In genomic region chr1:167289567-167290262, GRCm38 (mm10) we compare ENCODE assay signal across 9 mouse cellular contexts. TPM values are rescaled to one million over a fixed set of nuclear protein-coding genes. Genes with fewer than 3 reads are reported as not detected.
DNase-seq lines count a peak whose midpoint lies in the region; ATAC-seq and TF ChIP-seq lines count a peak whose summit lies in the region.
"Had no signal": no experiment of that assay in that cellular context is flagged by ENCODE, and none has a peak within 500 bp of the region (broad histone marks: within the 10 kb centered on the region; RNA-seq: fewer than 3 reads in every experiment).

No protein-coding gene starts in this region.

- H3K4me3 ChIP-seq in liver, embryonic 11.5 days (ENCODE audit: low read depth, low read length), result no peak overlapping the region
- H3K4me3 ChIP-seq in embryonic facial prominence, embryonic 11.5 days (ENCODE audit: low read depth, low read length), result no peak overlapping the region
- no peak overlapping the region for H3K4me3 ChIP-seq in limb, embryonic 11.5 days (ENCODE audit: low read depth, low read length)
- H3K4me3 ChIP-seq in intestine, postnatal 0 days (ENCODE audit: low read depth, low read length), result no peak overlapping the region

- H3K9me3 ChIP-seq in liver, embryonic 11.5 days (ENCODE audit: control insufficient read depth, low read length), result no peaks in the 10 kb centered on the region
- H3K9me3 ChIP-seq in embryonic facial prominence, embryonic 11.5 days (replicated peaks; ENCODE audit: control insufficient read depth, low read length), result no peaks in the 10 kb centered on the region
- H3K9me3 ChIP-seq in limb, embryonic 11.5 days (ENCODE audit: control insufficient read depth, low read length), result no peaks in the 10 kb centered on the region
- no peaks in the 10 kb centered on the region for H3K9me3 ChIP-seq in intestine, postnatal 0 days (ENCODE audit: control insufficient read depth)

- H3K27ac ChIP-seq in liver, embryonic 11.5 days (ENCODE audit: low read depth, low read length), result no peak overlapping the region
- no peak overlapping the region for H3K27ac ChIP-seq in embryonic facial prominence, embryonic 11.5 days (replicated peaks; ENCODE audit: low read depth, low read length)
- no peak overlapping the region for H3K27ac ChIP-seq in limb, embryonic 11.5 days (replicated peaks; ENCODE audit: low read depth, low read length)
- no peak overlapping the region for H3K27ac ChIP-seq in intestine, postnatal 0 days (ENCODE audit: low read depth, low read length)

- H3K4me1 ChIP-seq in liver, embryonic 11.5 days (replicated peaks; ENCODE audit: control insufficient read depth, insufficient read depth, low read length), result peaks cover 33% of the 10 kb centered on the region
- no peaks in the 10 kb centered on the region for H3K4me1 ChIP-seq in embryonic facial prominence, embryonic 11.5 days (ENCODE audit: control insufficient read depth, insufficient read depth, low read length)
- peaks cover 13% of the 10 kb centered on the region for H3K4me1 ChIP-seq in limb, embryonic 11.5 days (ENCODE audit: control insufficient read depth, insufficient read depth, low read length)
- no peaks in the 10 kb centered on the region for H3K4me1 ChIP-seq in intestine, postnatal 0 days (replicated peaks; ENCODE audit: control insufficient read depth, insufficient read depth, low read length)

- 0 out of 2 replicates have a peak, but pooled peaks cover 7% of the 10 kb centered on the region for H3K27me3 ChIP-seq in liver, embryonic 11.5 days (replicated peaks; ENCODE audit: control insufficient read depth, insufficient read depth, low read length)
- H3K27me3 ChIP-seq in embryonic facial prominence, embryonic 11.5 days (ENCODE audit: control insufficient read depth, insufficient read depth, low read length), result no peaks in the 10 kb centered on the region
- H3K27me3 ChIP-seq in limb, embryonic 11.5 days (ENCODE audit: control insufficient read depth, insufficient read depth, low read length), result no peaks in the 10 kb centered on the region
- peaks cover 27% of the 10 kb centered on the region for H3K27me3 ChIP-seq in intestine, postnatal 0 days (replicated peaks; ENCODE audit: control insufficient read depth, insufficient read depth, low read length)

- no peak for TF ChIP-seq CTCF in intestine, postnatal 0 days (IDR thresholded peaks at IDR 0.05; ENCODE audit: low read depth)

- no peaks in the 10 kb centered on the region for H3K36me3 ChIP-seq in liver, embryonic 11.5 days (ENCODE audit: control insufficient read depth, insufficient read depth, low read length)
- H3K36me3 ChIP-seq in embryonic facial prominence, embryonic 11.5 days (replicated peaks; ENCODE audit: control insufficient read depth, insufficient read depth, low read depth, low read length), result no peaks in the 10 kb centered on the region
- H3K36me3 ChIP-seq in limb, embryonic 11.5 days (ENCODE audit: control insufficient read depth, insufficient read depth, low read length), result no peaks in the 10 kb centered on the region
- no peaks in the 10 kb centered on the region for H3K36me3 ChIP-seq in intestine, postnatal 0 days (ENCODE audit: control insufficient read depth, insufficient read depth)

- no peak for ATAC-seq in liver, embryonic 11.5 days (replicated peaks; ENCODE audit: low FRiP score)
- ATAC-seq in embryonic facial prominence, embryonic 11.5 days (replicated peaks; ENCODE audit: insufficient number of reproducible peaks, low FRiP score, low TSS enrichment, low read depth), result peak; percentile 46; the same call in 1 of the 2 replicates
- no peak for ATAC-seq in limb, embryonic 11.5 days (ENCODE audit: insufficient number of reproducible peaks, low FRiP score, low TSS enrichment, low read depth)
- ATAC-seq in intestine, postnatal 0 days, result no peak

- peak; percentile 44 for DNase-seq in liver
- no peak for DNase-seq in liver, embryonic 11.5 days (ENCODE audit: low spot score)
- DNase-seq in embryonic facial prominence, embryonic 11.5 days (ENCODE audit: low spot score), result peak; percentile 64
- peak; percentile 55 for DNase-seq in limb, embryonic 11.5 days (ENCODE audit: low spot score)
- DNase-seq in retina, embryonic 14.5 days (ENCODE audit: low spot score), result peak; percentile 74
- no peak for DNase-seq in spleen, postnatal 36 days (ENCODE audit: low spot score in 2 of 2)
- no peak for DNase-seq in layer of hippocampus, postnatal 36 days
- DNase-seq: left cerebral cortex, postnatal 4 days had no signal

- WGBS in liver, embryonic 11.5 days, result 16% methylated on average over 11 of the region's 11 CpGs
- 5% methylated on average over 11 of the region's 11 CpGs for WGBS in embryonic facial prominence, embryonic 11.5 days
- 8% methylated on average over 11 of the region's 11 CpGs for WGBS in limb, embryonic 11.5 days
- 12% methylated on average over 11 of the region's 11 CpGs for WGBS in intestine, postnatal 0 days

- no peak overlapping the region for H3K9ac ChIP-seq in liver, embryonic 11.5 days (ENCODE audit: low read depth, low read length)
- 0 out of 2 replicates have a peak overlapping the region, but pooled peaks have one; percentile 3 for H3K9ac ChIP-seq in embryonic facial prominence, embryonic 11.5 days (replicated peaks; ENCODE audit: low read length)
- H3K9ac ChIP-seq in limb, embryonic 11.5 days (ENCODE audit: low read length), result no peak overlapping the region
- H3K9ac ChIP-seq in intestine, postnatal 0 days (ENCODE audit: low read depth, low read length), result no peak overlapping the region

- no peak overlapping the region; the same call in 1 of the 2 replicates for H3K4me2 ChIP-seq in liver, embryonic 11.5 days
- no peak overlapping the region for H3K4me2 ChIP-seq in embryonic facial prominence, embryonic 11.5 days (ENCODE audit: low read depth, low read length)
- peak overlapping the region; percentile 7; the same call in 1 of the 2 replicates for H3K4me2 ChIP-seq in limb, embryonic 11.5 days (ENCODE audit: low read depth, severe bottlenecking)
- H3K4me2 ChIP-seq in intestine, postnatal 0 days (replicated peaks; ENCODE audit: low read depth), result no peak overlapping the region

RNA-seq across cellular contexts. Expression of gene Uck2, which starts 4.6 kb away (rescaled TPM):
- polyA plus RNA-seq in liver, embryonic 11.5 days (2014; fragmentation: Nextera tagmentation; extraction: Ambion mirVana), result 144 and 156 TPM in 2 replicates
- 108 and 120 TPM in 2 replicates for polyA plus RNA-seq in embryonic facial prominence, embryonic 11.5 days (2014; fragmentation: Nextera tagmentation; extraction: Ambion mirVana)
- polyA plus RNA-seq in limb, embryonic 11.5 days (2014; fragmentation: Nextera tagmentation; extraction: Ambion mirVana), result 138 and 143 TPM in 2 replicates
- 10.1 and 10.8 TPM in 2 replicates for polyA plus RNA-seq in intestine, postnatal 0 days (2015; fragmentation: Nextera tagmentation; extraction: Ambion mirVana)
- 10 to 100 TPM; 38.1 to 39.7 TPM for total RNA-seq in layer of hippocampus, postnatal 36 days (2021)

RNA-seq across cellular contexts. Expression of gene Tmco1, which starts 18.5 kb away (rescaled TPM):
- polyA plus RNA-seq in liver, embryonic 11.5 days (2014; fragmentation: Nextera tagmentation; extraction: Ambion mirVana), result 104 and 116 TPM in 2 replicates
- 84.8 and 91.8 TPM in 2 replicates for polyA plus RNA-seq in embryonic facial prominence, embryonic 11.5 days (2014; fragmentation: Nextera tagmentation; extraction: Ambion mirVana)
- polyA plus RNA-seq in limb, embryonic 11.5 days (2014; fragmentation: Nextera tagmentation; extraction: Ambion mirVana), result 77.0 and 81.5 TPM in 2 replicates
- 82.6 and 95.3 TPM in 2 replicates for polyA plus RNA-seq in intestine, postnatal 0 days (2015; fragmentation: Nextera tagmentation; extraction: Ambion mirVana)
- total RNA-seq in layer of hippocampus, postnatal 36 days (2021), result 10 to 100 TPM; 52.4 to 52.7 TPM

Comparison
In these comparisons a context has a peak if more than half of its experiments do, and no peak if none do; other contexts are left out.
1. DNase-seq: peak in liver (single experiment), embryonic facial prominence, embryonic 11.5 days (single experiment), limb, embryonic 11.5 days (single experiment) and retina, embryonic 14.5 days (single experiment); none in liver, embryonic 11.5 days (single experiment), spleen, postnatal 36 days (0 of 2) and layer of hippocampus, postnatal 36 days (0 of 2).